Mouse (Mus musculus) embryonic facial prominence, embryonic 11.5 days (tissue): ENCODE results near the gene Fbxo24. TPM values are rescaled to one million over a fixed set of nuclear protein-coding genes. Genes with fewer than 3 reads are reported as not detected.
A peak's percentile ranks its signal among the peaks of the same experiment; 100 is the strongest.
"Not testable (repeated sequence)": the region's sequence is repeated elsewhere in the genome, so short reads cannot be mapped to it uniquely, and the experiment has no call there.

Experiments used
- ATAC-seq: fragments of 200-750 bp; cut with Nextera tagmentation; replicated peaks from 2 replicates; pipeline ENCODE4 v1.8.0; 2017; ENCODE audit warnings: low read depth; ENCODE audit not compliant: insufficient number of reproducible peaks, low FRiP score, low TSS enrichment
- DNase-seq: peaks from one replicate; pipeline ENCODE4 v3.0.0-alpha.2; 2015; ENCODE audit warnings: low spot score
- H3K27ac ChIP-seq: fragments of 300-500 bp; sonication (generic); replicated peaks from 2 replicates; pipeline ENCODE4 v1.5.1; 2014; ENCODE audit warnings: mild to moderate bottlenecking, low read depth, low read length, control low read depth
- H3K27me3 ChIP-seq: fragments of 300-500 bp; sonication (generic); 2 replicates; pipeline ENCODE4 v1.6.1; 2014; ENCODE audit warnings: mild to moderate bottlenecking, low read length, moderate library complexity, mixed read lengths; ENCODE audit not compliant: control insufficient read depth, insufficient read depth
- H3K36me3 ChIP-seq: fragments of 300-500 bp; sonication (generic); replicated peaks from 2 replicates; pipeline ENCODE4 v1.6.1; 2014; ENCODE audit warnings: low read depth, mild to moderate bottlenecking, low read length, moderate library complexity, mixed read lengths; ENCODE audit not compliant: control insufficient read depth, insufficient read depth
- H3K4me1 ChIP-seq: fragments of 300-500 bp; sonication (generic); 2 replicates; pipeline ENCODE4 v1.6.1; 2014; ENCODE audit warnings: low read length, mixed read lengths; ENCODE audit not compliant: control insufficient read depth, insufficient read depth
- H3K4me2 ChIP-seq: fragments of 300-500 bp; sonication (generic); 2 replicates; pipeline ENCODE4 v1.6.1; 2014; ENCODE audit warnings: low read depth, mild to moderate bottlenecking, control low read depth, low read length, moderate library complexity
- H3K4me3 ChIP-seq: fragments of 300-500 bp; sonication (generic); 2 replicates; pipeline ENCODE4 v1.5.1; 2014; ENCODE audit warnings: low read depth, low read length, control low read depth
- H3K9ac ChIP-seq: fragments of 300-500 bp; sonication (generic); replicated peaks from 2 replicates; pipeline ENCODE4 v1.6.1; 2014; ENCODE audit warnings: mild to moderate bottlenecking, control low read depth, low read length
- H3K9me3 ChIP-seq: fragments of 300-500 bp; sonication (generic); replicated peaks from 2 replicates; pipeline ENCODE4 v1.6.1; 2016; ENCODE audit warnings: mild to moderate bottlenecking, low read length, inconsistent platforms, mixed read lengths; ENCODE audit not compliant: control insufficient read depth
- WGBS: fragments of 180-500 bp; shearing (Covaris S2); extraction: QIAGEN DNeasy Blood & Tissue Kit; methylation state at CpG from one replicate; pipeline ENCODE4 v1.1.7; 2014; 5-methylcytosine and 5-hydroxymethylcytosine counted together
- polyA plus RNA-seq: library from polyadenylated mRNA; unstranded; fragments of >200 nt; fragmentation: Nextera tagmentation; extraction: Ambion mirVana; gene quantifications from 2 replicates; pipeline ENCODE4 v1.2.1, GENCODE M21; 2014

Fbxo24 gene
- polyA plus RNA-seq, 1 experiment from 2014 or later = 0.13 TPM

DNA sequence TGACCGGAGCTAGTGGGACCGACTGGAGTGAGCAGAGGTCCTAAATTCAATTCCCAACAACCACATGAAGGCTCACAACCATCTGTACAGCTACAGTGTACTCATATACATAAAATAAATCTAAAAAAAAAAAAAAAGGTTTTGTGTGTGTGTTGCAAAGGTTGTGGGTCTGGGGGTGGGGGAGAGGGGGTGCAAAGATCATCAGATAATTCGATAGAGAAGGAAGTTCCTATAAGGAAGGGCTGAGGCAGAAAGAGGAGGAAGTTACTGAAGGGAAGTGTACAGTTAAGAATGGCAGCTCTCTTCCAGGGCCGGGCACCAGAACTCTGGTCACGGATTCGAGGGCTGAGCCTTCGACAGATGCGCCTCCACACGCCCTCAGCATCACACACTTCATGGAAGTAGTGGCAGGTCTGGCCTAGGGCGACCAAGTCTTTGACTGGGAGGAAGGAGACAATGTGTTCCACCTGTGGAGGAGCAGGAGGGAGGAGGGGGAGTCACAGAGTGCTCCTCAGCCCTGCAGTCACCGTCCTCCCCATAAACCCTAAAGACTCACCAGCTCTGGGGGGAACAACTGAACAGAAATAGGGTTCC, 4.8 kb downstream of the Fbxo24 start:
- WGBS = 86% methylated on average over 11 of the region's 11 CpGs

GRCm38 (mm10) chr5:137615347-137615746, 13.5 kb downstream of the Fbxo24 start:
- WGBS = 82% methylated on average over 7 of the region's 7 CpGs
- DNase-seq = no peak
- no peak overlapping the region for H3K4me3 ChIP-seq
- no peaks in the 10 kb centered on the region for H3K9me3 ChIP-seq
- H3K4me2 ChIP-seq = no peak overlapping the region
- H3K27ac ChIP-seq = no peak overlapping the region
- H3K36me3 ChIP-seq = no peaks in the 10 kb centered on the region
- H3K4me1 ChIP-seq = peaks cover 8% of the 10 kb centered on the region
- no peaks in the 10 kb centered on the region for H3K27me3 ChIP-seq
- no peak overlapping the region for H3K9ac ChIP-seq
- no peak for ATAC-seq

More for the DNA sequence above, 4.8 kb downstream of the Fbxo24 start:
- ATAC-seq (no peak), DNase-seq (no peak)
- Histone ChIP-seq H3K9me3 (no peaks in the 10 kb centered on the region), H3K27ac (no peak overlapping the region), H3K4me1 (no peaks in the 10 kb centered on the region), H3K27me3 (no peaks in the 10 kb centered on the region), H3K4me3 (no peak overlapping the region), H3K4me2 (no peak overlapping the region), H3K9ac (no peak overlapping the region), H3K36me3 (no peaks in the 10 kb centered on the region)

DNA sequence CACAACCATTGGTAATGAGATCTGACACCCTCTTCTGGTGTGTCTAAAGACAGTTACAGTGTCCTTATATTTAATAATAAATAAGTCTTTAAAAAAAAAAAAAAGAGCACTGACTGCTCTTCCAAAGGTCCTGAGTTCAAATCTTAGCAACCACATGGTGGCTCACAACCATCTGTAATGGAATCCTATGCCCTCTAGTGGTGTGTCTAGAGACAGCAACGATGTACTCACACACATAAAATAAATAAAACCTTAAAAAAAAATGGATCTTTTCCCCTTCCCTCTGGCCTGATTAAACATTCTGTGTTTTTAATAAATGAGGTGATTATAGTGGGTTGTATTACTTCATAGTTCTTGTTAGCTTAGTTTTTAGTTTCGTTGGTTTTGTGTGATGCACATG, 13.9 kb downstream of the Fbxo24 start:
- not testable (repeated sequence) for ATAC-seq, H3K9me3 ChIP-seq, H3K36me3 ChIP-seq, DNase-seq, H3K27me3 ChIP-seq, H3K4me2 ChIP-seq, H3K27ac ChIP-seq, H3K4me1 ChIP-seq, H3K9ac ChIP-seq, H3K4me3 ChIP-seq
- 82% methylated on average over 2 of the region's 2 CpGs for WGBS

- Histone ChIP-seq H3K4me1 (peaks cover 11% of the 10 kb centered on the region), H3K27ac (peak within 1 kb of the TSS; percentile 20; the same call in 1 of the 2 replicates), H3K4me2 (no peak within 1 kb of the TSS), H3K27me3 (no peaks in the 10 kb centered on the region), H3K9ac (peak within 1 kb of the TSS; percentile 18; the same call in 1 of the 2 replicates), H3K9me3 (no peaks in the 10 kb centered on the region), H3K4me3 (no peak within 1 kb of the TSS), H3K36me3 (no peaks in the 10 kb centered on the region)
- DNase-seq (no peak), ATAC-seq (no peak)
- 37% methylated on average over 11 of the region's 11 CpGs for WGBS
Measured at GRCm38 (mm10) chr5:137613550-137613949, 15.3 kb downstream of the Fbxo24 start, which contains the start of gene Pcolce. Gene Pcolce, minus strand, starts transcription at chr5:137613784.

GRCm38 (mm10) chr5:137613076-137613475, 15.7 kb downstream of the Fbxo24 start:
- Histone ChIP-seq H3K9ac (peak overlapping the region; percentile 18; the same call in 1 of the 2 replicates), H3K9me3 (no peaks in the 10 kb centered on the region), H3K36me3 (no peaks in the 10 kb centered on the region), H3K27me3 (no peaks in the 10 kb centered on the region), H3K4me1 (peaks cover 12% of the 10 kb centered on the region), H3K4me3 (no peak overlapping the region), H3K27ac (peak overlapping the region; percentile 20; the same call in 1 of the 2 replicates), H3K4me2 (no peak overlapping the region)
- no peak for ATAC-seq
- 62% methylated on average over 5 of the region's 5 CpGs for WGBS
- no peak for DNase-seq

GRCm38 (mm10) chr5:137611245-137611602, 17.6 kb downstream of the Fbxo24 start:
- no peaks in the 10 kb centered on the region for H3K9me3 ChIP-seq
- H3K4me3 ChIP-seq = peak overlapping the region; percentile 25
- peak overlapping the region; percentile 49 for H3K4me2 ChIP-seq
- DNase-seq = peak; percentile 88
- H3K4me1 ChIP-seq = peaks cover 16% of the 10 kb centered on the region
- ATAC-seq = peak; percentile 72
- H3K36me3 ChIP-seq = no peaks in the 10 kb centered on the region; the same call in 1 of the 2 replicates
- peak overlapping the region; percentile 51 for H3K9ac ChIP-seq
- H3K27me3 ChIP-seq = no peaks in the 10 kb centered on the region
- WGBS = 16% methylated on average over 6 of the region's 6 CpGs
- peak overlapping the region; percentile 95 for H3K27ac ChIP-seq

GRCm38 (mm10) chr5:137610548-137611244, 18.1 kb downstream of the Fbxo24 start:
- H3K4me3 ChIP-seq = peak overlapping the region; percentile 32
- peak overlapping the region; percentile 49 for H3K4me2 ChIP-seq
- DNase-seq = peak; percentile 97
- H3K27me3 ChIP-seq = no peaks in the 10 kb centered on the region
- peak overlapping the region; percentile 95 for H3K27ac ChIP-seq
- ATAC-seq = peak; percentile 71
- peaks cover 16% of the 10 kb centered on the region for H3K4me1 ChIP-seq
- 7% methylated on average over 12 of the region's 12 CpGs for WGBS
- no peaks in the 10 kb centered on the region; the same call in 1 of the 2 replicates for H3K36me3 ChIP-seq
- no peaks in the 10 kb centered on the region for H3K9me3 ChIP-seq
- peak overlapping the region; percentile 51 for H3K9ac ChIP-seq

DNA sequence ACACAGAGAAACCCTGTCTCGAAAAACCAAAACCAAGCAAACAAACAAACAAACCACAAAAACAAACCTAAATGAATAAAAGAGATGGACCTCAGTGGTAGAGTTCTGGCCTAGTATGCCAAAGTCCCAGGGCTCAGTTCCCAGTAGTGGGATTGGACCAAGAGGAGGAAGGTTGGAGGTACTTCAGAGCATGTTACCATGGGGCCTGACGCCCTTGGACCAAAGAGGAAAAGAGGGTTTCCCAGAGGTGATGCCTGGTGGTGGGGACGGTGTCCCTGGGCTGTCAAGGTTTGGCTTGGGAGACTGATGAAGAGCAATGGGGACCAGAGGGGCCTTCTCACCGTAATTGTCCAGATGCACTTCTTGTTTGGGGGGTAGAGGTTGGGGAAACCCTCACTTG, 18.7 kb downstream of the Fbxo24 start:
- WGBS = 48% methylated on average over 4 of the region's 4 CpGs
- Histone ChIP-seq H3K27me3 (no peaks in the 10 kb centered on the region), H3K4me2 (peak overlapping the region; percentile 49), H3K27ac (peak overlapping the region; percentile 95), H3K9ac (peak overlapping the region; percentile 50), H3K9me3 (no peaks in the 10 kb centered on the region), H3K4me3 (peak overlapping the region; percentile 32), H3K4me1 (peaks cover 16% of the 10 kb centered on the region), H3K36me3 (no peaks in the 10 kb centered on the region; the same call in 1 of the 2 replicates)
- no peak for ATAC-seq
- no peak for DNase-seq
